Mouse (Mus musculus) erythroblast, embryonic 14.5 days (primary cell): ENCODE measurements at regions not wholly inside any gene's neighbourhood (a gene's known extent, or its start where the extent isn't known, plus 50 kb on each side); places are given as distances from the start of the nearest gene placed in this dataset.
"Not testable (repeated sequence)": the region's sequence is repeated elsewhere in the genome, so short reads cannot be mapped to it uniquely, and the experiment has no call there.

Experiments used
- GATA1 ChIP-seq: IDR thresholded peaks from 2 replicates; pipeline ENCODE4 v1.6.1; 2012; ENCODE audit warnings: low read length, inconsistent platforms, mixed read lengths
- TAL1 ChIP-seq: IDR thresholded peaks from 3 replicates; pipeline ENCODE4 v1.6.1; 2012; ENCODE audit warnings: low read length, inconsistent platforms, mixed read lengths

GRCm38 (mm10) chr13:97355411-97355810, 114.5 kb downstream of the Enc1 start:
- not testable (repeated sequence) for TF ChIP-seq GATA1, TAL1
